Mouse (Mus musculus) cortical plate, adult 2 months (tissue): Measurements from ENCODE around the gene Fbxl14.

Experiments used
- CTCF ChIP-seq: fragments of 200-500 bp; IDR thresholded peaks from 2 replicates; pipeline ENCODE4 v1.5.1; 2011; ENCODE audit warnings: mild to moderate bottlenecking, control low read depth, low read length; ENCODE audit not compliant: insufficient read depth; ENCODE audit errors: extremely low read depth
- POLR2A ChIP-seq: fragments of 200-500 bp; IDR thresholded peaks from 2 replicates; pipeline ENCODE4 v1.6.1; 2011; ENCODE audit warnings: mild to moderate bottlenecking, low read length, control low read depth; ENCODE audit not compliant: insufficient read depth; ENCODE audit errors: extremely low read depth

DNA sequence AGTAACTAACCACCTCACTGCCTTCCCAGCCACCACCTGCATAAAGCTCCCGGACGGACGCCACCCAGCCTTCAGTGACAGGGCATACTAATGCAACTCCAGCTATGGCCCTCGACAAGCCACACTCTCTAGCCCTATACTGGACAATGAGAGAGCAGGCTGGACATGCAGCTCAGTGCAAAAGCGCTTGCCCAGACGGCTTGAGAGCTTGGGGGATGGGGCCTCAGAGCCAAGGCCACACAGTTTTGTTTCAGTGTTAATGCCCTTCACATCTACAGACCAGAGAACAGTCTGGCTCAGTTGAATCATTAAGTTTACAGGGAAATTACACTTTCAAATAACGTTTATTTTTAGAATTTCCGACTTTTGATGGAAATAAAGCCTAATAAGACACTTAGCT, 21.3 kb upstream of the Fbxl14 start:
- TF ChIP-seq CTCF (no peak), POLR2A (no peak)
